Comparison of ENCODE assay signal across 17 mouse cellular contexts in genomic region chr6:50159842-50160241, GRCm38 (mm10).
"Had no signal": no experiment of that assay in that cellular context is flagged by ENCODE, and none has a peak within 500 bp of the region (broad histone marks: within the 10 kb centered on the region; RNA-seq: fewer than 3 reads in every experiment).

No protein-coding gene starts in this region.

- H3K4me1 ChIP-seq: kidney, embryonic 15.5 days; liver, embryonic 13.5 days; midbrain, embryonic 10.5 days; stomach, embryonic 15.5 days had no signal

- H3K36me3 ChIP-seq: stomach, embryonic 15.5 days had no signal

- H3K4me3 ChIP-seq: kidney, embryonic 15.5 days; left cerebral cortex, adult 2 months; liver, embryonic 13.5 days; midbrain, embryonic 10.5 days; stomach, embryonic 15.5 days had no signal

- H3K27me3 ChIP-seq: kidney, embryonic 15.5 days; liver, embryonic 13.5 days; stomach, embryonic 15.5 days had no signal

- H3K27ac ChIP-seq: kidney, embryonic 15.5 days; left cerebral cortex, adult 2 months; liver, embryonic 13.5 days; midbrain, embryonic 10.5 days; stomach, embryonic 15.5 days had no signal

- H3K9ac ChIP-seq: kidney, embryonic 15.5 days; liver, embryonic 13.5 days; stomach, embryonic 15.5 days had no signal

- DNase-seq: kidney, adult 8-10 months; kidney, postnatal 10 days; kidney, postnatal 36 days; layer of hippocampus, postnatal 36 days; liver, embryonic 13.5 days; lung, adult 2 months; lung, postnatal 14 days; lung, postnatal 4 days; midbrain, embryonic 14.5 days; retina, postnatal 1 day; right cerebral cortex, postnatal 25 days; spleen, adult 18-20 months; thymus, postnatal 25 days had no signal

- H3K4me2 ChIP-seq: kidney, embryonic 15.5 days; liver, embryonic 13.5 days; stomach, embryonic 15.5 days had no signal

- H3K9me3 ChIP-seq: kidney, embryonic 15.5 days; liver, embryonic 13.5 days; midbrain, embryonic 10.5 days; stomach, embryonic 15.5 days had no signal
